Mouse (Mus musculus) adipocyte (in vitro differentiated cells): ENCODE data around the gene Doc2b.

Experiments used
- DNase-seq: peaks from one replicate; pipeline ENCODE4 v3.0.0-alpha.2; 2016; ENCODE audit warnings: low spot score

Gene Doc2b

GRCm38 (mm10) chr11:75796029-75796445 lies at the start of gene Doc2b:
Doc2b (minus strand) TSS chr11:75796049.
- no peak for DNase-seq

- no peak for DNase-seq
These were observed 47.2 kb upstream of the Doc2b start for GRCm38 (mm10) chr11:75842904-75843619.

GRCm38 (mm10) chr11:75841503-75841902 lies 45.7 kb upstream of the Doc2b start:
- DNase-seq: no peak

- no peak for DNase-seq
These were observed 43.9 kb upstream of the Doc2b start for GRCm38 (mm10) chr11:75839536-75840430.

- DNase-seq: no peak
These were observed 43.1 kb upstream of the Doc2b start for GRCm38 (mm10) chr11:75838861-75839426.

GRCm38 (mm10) chr11:75836240-75836610 lies 40.4 kb upstream of the Doc2b start:
- no peak for DNase-seq

GRCm38 (mm10) chr11:75835587-75836239 lies 39.9 kb upstream of the Doc2b start:
- no peak for DNase-seq

GRCm38 (mm10) chr11:75833081-75833480 lies 37.2 kb upstream of the Doc2b start:
- no peak for DNase-seq

- no peak for DNase-seq
These were observed 34.5 kb upstream of the Doc2b start for GRCm38 (mm10) chr11:75830386-75830785.

- no peak for DNase-seq
These were observed 31.6 kb upstream of the Doc2b start for GRCm38 (mm10) chr11:75827414-75827813.

- no peak for DNase-seq
These were observed 27.7 kb upstream of the Doc2b start for GRCm38 (mm10) chr11:75823506-75823905.

GRCm38 (mm10) chr11:75813085-75813484 lies 17.2 kb upstream of the Doc2b start:
- DNase-seq: peak; percentile 58

GRCm38 (mm10) chr11:75811900-75812299 lies 16.1 kb upstream of the Doc2b start:
- DNase-seq: peak; percentile 89

- DNase-seq: no peak
These were observed 14.7 kb upstream of the Doc2b start for GRCm38 (mm10) chr11:75810526-75810925.

GRCm38 (mm10) chr11:75807486-75807885 lies 11.6 kb upstream of the Doc2b start:
- DNase-seq: no peak

GRCm38 (mm10) chr11:75801771-75802550 lies 6.1 kb upstream of the Doc2b start:
- DNase-seq: no peak

- DNase-seq: no peak
These were observed 5.5 kb upstream of the Doc2b start for GRCm38 (mm10) chr11:75801369-75801768.

- no peak for DNase-seq
These were observed 842 bp upstream of the Doc2b start for GRCm38 (mm10) chr11:75796536-75797246.

- DNase-seq: no peak
These were observed 570 bp downstream of the Doc2b start for GRCm38 (mm10) chr11:75795321-75795636.

GRCm38 (mm10) chr11:75794602-75795320 lies 1.1 kb downstream of the Doc2b start:
- DNase-seq: no peak
